Mouse (Mus musculus) right cerebral cortex, adult 2 months (tissue): ENCODE data around the gene Etfa.

Experiments used
- DNase-seq, 2 experiments: peaks; one replicate each; pipeline ENCODE4 v3.0.0; 2021 to 2022; ENCODE audit warnings: low spot score in 2 of 2

Gene Etfa

DNA sequence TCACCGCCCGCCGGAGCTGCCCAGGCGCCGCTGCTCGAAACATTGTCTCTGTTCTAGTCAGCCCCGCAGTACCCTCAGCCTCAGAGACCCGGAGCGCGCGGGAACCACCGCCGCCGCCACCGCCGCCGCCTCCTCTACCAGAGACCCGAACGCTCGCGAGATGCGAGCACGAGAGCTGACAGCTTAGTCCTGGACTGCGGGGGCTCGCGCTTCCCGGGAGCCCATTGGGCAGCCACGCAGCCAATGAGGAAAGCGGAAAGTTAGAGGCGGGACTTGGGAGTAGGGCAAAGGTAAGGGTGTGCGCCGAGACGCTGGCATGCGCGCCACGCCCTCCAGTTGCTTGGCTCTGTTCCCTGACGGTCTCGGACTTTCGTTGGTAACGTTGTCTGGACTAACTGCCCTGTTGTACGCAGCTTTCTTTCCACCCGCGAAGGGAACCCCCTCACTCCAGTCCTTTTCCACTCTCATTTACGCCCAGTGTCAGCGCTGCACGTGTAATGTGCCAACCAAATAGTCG is at the start of gene Etfa:
TSS of gene Etfa (minus strand) at position 217 of the 517 bp plus-strand sequence.
- DNase-seq = peak; percentile 93 to 94

DNA sequence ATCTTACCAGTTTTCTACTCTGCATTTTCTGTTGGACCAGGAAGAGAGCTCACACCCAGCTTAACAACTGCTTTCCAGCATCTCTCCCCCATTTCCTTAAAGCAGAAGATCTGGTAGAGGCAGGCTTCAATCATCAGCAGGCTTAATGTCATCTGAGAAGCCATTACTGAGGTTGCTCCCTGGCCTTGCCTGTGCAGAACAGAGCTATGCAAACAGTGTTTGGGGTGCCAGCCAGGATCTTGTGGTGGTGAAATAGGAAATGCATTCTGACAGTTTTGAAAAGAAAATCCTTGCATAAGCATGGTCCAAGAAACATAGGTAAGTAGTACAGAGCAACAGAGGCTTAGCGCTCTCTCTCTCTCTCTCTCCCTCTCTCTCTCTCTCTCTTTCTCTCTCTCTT is 48.9 kb upstream of the Etfa start:
- no peak for DNase-seq

DNA sequence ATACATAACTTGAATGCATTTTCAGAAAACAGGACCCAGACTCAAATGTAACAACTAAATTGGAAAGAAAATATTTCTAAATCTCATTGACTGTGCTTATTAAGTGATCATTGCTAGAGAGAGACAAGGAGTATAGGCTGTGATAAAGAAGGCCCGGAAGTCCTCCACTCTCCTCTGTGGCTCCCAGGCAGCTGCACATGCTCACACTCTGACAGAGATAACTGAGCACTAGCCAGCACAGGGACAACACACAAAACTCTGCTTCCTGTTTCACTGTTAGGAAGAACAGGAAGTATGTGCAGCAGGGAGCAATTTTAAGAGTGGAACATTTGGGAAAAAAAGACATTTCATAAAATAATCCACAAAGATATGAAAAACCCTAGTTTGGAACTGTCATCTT is 42.9 kb upstream of the Etfa start:
- no peak for DNase-seq

DNA sequence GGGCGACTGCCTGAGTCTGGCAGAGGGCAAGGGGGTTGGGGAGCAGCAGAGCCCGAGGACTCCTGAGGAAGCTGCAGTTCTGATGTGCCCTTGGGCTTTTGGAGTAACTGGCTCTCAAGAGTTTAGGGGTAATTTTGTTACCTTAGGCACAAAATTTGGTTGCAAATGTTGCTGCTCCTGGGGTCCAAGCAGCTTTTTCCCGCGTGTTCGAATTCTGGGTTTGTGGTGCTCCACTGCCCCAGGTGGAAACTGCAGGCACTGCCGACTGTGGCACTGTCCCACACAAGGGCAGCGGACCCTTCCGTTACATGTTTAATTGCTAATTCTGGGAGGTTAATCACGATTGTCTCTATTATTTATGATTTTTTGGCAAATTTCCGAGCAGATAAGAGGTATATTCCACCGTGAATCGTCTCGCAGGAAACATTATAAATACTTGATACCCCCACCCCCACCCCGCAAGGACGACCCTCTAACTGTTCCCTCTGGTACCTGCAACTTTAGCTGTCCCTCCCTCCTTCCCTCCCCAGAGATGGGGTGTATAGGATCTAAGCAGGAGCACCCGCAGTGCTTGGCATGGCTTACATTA is 37.4 kb upstream of the Etfa start:
- DNase-seq = no peak

DNA sequence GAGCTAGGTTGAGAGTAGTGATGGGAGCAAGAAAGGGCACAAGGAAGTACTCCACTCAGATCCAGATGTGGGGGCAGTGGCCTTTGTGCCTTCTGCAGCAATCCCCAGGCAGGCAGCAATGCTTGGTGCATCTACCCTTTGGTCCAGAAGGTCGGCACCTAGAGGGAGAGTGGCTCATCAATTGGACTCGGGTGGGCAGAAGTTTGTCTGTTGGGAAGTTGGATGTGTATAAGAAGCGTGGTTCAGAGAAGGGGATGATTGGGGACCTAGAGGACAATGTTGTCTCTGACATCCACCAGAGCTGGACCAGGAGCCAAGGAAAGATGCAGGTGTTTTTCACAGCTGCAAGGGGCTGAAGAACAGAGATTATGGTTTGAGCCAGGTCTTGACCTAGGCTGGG is 36.8 kb upstream of the Etfa start:
- DNase-seq = no peak

DNA sequence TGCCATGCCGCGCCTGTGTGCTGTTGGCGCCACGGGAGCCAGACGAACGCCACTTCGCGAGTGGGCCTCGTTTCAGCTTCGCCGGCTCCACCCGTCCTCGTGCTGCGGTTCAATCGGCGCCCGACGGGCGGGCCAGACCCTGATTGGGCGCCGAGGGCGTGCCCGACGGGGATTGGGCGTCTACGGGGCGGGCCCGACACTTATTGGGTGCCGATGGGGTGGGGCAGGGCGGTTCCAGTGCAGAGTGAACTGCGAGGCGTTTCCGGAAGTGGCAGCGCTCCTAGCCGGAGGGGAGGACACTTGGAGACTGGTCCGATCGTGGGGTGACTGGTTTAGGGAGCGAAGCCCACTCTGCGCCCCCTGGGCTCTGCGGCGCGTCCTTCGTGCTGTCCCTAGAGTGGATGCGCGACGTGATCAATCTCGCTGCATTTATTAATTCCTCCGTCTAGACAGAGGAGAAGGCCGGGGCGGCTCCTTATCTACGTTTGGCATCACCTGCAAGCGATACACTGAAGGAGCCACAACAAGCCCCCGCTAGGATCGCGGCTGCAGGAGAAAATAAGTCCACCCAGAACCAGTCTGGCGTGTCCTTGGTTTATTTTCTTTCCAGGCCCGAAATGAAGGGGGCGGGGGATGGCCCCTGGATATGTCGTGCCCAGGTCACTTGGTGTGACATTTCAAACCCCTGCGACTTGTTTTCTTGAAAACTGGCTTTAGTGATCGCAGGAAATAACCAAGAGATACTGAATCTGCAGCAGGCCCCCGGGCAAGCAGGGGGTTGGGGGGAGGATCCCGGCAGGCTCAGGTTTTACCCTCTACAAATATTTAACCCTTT is 34.4 kb upstream of the Etfa start:
- DNase-seq = peak in 1 of 2 experiments; percentile 7

DNA sequence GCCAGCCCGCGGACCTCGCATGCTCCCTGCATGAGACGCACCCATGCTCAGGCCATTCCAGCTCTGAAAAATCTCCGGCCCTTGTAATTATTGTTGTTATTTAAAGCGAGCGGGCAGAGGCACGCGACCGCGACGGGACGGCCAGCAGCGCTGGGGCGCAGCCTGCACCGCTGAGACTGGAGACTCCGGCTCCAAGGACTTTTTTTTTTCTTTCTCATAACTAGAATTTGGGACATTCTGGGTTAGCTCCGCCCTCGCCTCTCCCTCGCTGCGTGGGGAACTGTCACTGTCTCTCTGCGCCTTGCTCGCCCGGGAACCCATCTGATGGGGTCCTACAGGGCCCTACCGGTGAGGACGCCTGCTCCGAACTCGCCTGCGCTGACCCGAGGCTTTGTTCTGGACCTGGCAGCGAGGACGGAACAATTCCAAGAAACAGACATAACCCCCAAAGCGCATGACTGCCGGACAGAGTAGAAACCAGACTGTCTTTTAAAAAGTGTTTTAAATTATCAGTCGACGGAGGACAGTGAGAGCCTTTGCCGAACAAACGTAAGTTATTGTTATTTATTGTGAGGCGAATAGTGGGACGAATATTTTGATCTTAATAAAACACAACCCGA is 33.6 kb upstream of the Etfa start:
- peak in 1 of 2 experiments; percentile 5 for DNase-seq

DNA sequence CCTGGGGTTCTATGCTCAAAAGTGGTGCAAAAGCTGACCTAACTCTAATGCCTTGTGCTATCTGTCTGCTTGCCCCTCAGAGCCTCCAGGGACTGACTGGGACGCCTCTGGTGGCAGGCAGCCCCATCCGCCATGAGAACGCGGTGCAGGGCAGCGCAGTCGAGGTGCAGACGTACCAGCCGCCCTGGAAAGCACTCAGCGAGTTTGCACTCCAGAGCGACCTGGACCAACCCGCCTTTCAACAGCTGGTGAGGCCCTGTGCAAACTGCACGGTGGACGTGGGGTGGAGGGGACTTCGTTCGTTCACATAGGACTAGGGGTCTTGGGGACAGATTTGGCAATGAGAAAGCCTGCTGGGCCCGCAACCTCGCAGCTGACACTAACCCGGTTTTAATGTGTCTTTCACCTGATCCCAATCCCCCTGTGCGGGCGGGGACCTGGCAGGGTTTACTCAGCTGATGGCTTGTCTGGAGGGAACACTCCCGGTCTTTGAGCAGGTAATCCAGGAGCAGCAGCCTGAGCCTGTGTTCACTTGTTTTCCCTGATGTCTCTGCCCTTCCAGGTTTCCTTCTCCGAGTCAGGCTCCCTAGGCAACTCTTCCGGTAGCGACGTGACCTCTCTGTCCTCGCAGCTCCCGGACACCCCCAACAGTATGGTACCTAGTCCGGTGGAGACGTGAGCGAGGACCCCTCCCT is 33.0 kb upstream of the Etfa start:
- peak; percentile 18 to 28 for DNase-seq

DNA sequence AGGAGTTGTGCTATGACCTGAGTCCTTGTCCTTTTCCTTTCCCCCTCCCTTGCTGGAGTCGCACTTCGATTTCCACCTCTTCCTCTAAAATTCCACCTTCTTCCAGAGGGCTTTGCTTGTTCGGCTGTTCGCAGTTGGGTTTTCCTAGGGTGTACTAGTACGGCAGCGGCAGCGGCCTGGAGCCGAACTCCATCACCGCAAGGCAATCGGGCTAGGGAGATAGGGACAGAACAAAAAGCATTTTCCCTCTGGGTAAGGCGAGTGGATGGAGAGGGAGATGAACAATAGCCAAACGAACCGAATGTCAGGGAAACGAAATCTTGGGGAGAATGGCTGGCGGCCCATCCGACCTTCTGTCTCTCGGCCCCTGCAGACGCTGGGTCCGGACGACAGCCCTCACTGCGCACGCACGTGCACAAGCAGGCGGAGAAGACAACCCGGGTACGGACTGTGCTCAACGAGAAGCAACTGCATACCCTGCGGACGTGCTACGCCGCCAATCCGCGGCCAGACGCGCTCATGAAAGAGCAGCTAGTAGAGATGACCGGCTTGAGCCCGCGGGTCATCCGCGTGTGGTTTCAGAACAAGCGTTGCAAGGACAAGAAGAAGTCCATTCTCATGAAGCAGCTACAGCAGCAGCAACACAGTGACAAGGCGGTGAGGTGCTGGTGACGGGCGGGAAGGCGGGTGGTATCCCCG is 31.8 kb upstream of the Etfa start:
- peak; percentile 29 to 53 for DNase-seq

DNA sequence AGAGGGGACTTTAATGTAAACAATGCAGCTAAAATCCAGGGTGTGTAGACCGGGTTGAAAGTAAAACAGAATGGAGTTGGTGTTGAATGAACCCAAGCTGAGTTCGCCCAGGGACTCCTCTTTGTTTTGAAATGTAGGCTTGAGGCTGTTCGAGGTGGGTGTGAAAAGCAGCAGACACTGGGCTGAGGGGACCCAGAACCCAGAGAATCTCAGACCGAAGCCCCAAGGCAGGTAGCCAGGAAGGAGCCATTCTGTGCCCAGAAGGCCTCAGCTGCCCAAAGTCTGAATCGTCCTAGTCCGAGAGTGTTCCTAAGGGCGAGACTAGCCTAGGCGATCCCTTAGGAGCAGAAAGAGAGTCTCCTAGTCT is 31.3 kb upstream of the Etfa start:
- DNase-seq = peak in 1 of 2 experiments; percentile 7

DNA sequence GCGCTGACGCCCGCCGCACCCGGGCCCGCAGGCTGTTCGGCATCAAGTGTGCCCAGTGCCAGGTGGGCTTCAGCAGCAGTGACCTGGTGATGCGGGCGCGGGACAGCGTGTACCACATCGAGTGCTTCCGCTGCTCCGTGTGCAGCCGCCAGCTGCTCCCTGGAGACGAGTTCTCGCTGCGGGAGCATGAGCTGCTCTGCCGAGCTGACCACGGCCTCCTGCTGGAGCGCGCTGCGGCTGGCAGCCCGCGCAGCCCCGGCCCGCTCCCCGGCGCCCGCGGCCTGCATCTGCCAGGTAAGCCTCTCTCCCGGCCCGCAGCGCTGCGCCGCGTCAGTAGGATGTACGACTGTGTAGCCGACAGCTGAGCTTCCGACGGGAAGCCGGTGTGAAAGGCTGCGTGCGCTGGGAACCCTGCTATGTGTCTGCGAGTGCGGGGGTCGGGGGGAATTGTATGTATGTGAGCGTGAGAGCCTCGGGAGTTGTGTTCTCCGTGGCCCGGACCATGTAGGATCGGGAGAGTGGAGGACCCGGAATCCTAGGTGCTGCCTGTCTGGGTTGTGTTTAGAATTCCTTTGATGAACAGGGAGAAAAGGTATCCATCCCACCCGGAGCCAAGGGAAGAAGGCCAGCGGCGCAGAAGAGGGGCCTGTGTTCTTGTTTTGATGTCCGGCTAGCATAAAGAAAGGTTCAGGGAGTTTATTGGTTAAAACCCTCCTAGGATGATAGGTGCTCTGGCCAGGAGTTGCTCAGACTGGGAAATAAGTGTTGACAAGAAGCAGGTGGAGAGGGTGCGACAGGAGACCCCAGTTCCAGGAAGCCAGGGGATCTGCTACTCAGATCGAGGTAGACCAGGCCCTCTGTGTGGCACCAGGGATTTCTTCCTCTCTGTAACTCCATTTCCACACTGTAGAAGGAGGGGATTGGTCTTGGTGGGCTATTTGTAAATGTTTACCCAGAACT is 30.6 kb upstream of the Etfa start:
- peak in 1 of 2 experiments; percentile 7 for DNase-seq

DNA sequence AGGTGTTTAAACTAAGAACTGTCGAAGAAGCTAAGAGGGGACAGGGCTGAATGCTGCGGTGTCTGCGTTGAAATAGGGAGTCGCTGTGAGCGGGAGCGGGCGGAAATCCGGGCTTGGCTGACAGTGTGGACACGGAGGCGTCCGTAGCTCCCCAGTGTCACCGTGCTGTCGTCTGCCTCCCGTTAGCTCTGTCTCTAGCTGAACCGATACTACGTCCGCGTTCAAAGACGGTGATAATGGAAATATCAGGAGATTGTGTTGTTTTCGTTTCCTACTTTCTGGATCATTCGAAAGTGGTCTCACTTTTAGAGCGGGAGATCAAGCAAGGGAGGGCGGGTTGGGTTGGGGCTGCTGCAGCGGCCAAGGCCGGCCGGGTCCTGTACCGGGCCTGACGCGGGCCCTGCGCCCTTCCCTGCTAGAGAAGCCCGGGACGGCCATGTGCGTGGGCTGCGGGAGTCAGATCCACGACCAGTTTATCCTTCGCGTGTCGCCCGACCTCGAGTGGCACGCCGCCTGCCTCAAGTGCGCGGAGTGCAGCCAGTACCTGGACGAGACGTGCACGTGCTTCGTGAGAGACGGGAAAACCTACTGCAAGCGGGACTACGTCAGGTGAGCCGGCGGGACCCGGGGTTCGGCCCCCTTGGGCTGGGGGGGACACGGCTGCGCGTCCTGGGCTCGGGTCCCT is 29.8 kb upstream of the Etfa start:
- DNase-seq = peak in 1 of 2 experiments; percentile 21

DNA sequence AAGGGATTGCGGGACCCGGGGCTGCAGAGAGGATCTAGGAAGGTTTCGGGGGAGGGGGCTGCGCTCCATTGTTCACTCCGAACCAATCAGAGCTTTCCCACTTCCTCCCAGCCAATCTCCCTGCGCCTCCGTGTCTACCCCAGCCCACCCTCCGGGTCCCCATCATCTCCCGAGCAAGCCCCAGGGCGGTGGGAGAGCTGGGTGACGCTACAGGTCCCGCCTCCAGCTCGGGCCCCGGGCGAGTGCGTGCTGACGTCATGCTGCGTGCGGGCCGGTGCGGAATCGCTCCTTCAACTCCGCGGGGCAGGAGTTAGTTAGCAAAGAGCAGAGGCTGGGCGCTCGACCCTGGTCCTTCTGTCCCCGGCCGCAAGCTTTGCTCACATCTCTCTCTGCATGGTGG is 28.8 kb upstream of the Etfa start:
- DNase-seq = peak in 1 of 2 experiments; percentile 6

DNA sequence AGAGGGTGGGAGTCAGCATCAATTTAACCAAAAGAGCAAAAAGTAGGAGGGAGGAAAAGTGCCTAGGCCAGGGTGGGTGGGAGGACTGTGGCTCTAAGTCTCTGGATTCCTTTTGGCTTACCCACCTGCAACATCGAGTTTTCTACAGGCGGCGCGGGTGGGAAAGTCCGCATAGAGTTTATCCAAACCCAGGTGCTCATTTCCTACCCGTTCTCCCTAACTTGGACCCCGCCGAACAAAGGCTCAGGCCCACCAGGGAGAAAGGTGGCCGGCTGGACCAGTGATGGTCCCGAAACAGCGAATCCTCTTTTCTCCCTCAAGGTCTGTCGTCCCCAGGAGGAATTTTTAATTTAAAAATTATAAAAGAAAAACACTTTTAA is 28.3 kb upstream of the Etfa start:
- DNase-seq = peak in 1 of 2 experiments; percentile 27

DNA sequence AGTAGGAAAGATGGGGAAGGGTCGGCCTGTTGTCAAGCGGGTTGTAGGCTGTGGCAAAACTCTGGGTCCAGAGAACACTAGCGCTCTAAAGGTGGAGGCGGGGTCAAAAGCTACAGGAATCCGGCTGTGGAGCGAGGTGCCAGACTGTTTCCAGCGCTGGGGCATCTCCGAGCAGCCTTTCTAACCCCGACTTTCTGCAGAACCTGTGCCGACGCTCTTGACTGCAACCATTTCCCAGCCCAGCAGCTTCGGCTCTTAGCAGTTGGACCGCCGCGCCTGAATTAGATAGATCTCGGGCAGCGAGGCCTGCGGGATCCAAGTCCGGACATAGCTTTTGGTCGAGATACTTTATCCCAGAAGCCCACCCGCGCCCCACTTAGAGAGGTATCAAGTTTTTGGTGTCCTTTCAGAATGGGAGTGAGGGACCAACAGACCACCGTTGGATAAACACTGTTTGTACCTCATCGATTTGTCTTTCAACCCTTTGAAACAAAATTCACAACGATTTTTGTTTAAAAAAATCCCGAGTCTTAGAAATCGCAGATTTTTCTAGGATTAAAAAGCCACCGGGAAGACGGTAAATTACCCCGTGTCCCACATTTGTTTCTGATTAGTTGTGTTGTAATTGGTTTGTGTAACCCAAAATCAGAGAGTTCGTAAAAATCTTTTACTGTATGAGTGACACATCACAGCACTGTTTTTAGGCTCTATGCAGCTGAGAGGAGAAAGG is 27.8 kb upstream of the Etfa start:
- peak in 1 of 2 experiments; percentile 4 for DNase-seq

DNA sequence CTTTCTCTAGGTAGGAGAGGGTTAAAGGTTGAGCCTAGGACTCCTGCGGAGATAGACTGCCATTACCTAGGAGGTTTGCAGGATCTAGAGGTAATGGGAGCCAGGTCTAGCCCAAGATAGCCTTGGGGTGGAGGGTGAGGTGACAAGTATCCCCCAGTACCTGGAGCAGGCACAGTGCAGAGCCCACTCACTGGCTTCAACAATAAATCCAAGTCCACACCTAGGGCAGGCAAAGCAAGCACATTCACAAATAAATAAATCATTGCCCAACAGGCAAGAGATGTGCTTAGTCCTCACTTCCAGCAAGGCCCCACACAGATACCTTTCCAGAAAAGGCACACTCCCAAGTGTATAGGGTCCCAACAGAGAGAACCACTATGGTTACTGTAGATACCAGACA is 27.0 kb upstream of the Etfa start:
- DNase-seq = no peak

DNA sequence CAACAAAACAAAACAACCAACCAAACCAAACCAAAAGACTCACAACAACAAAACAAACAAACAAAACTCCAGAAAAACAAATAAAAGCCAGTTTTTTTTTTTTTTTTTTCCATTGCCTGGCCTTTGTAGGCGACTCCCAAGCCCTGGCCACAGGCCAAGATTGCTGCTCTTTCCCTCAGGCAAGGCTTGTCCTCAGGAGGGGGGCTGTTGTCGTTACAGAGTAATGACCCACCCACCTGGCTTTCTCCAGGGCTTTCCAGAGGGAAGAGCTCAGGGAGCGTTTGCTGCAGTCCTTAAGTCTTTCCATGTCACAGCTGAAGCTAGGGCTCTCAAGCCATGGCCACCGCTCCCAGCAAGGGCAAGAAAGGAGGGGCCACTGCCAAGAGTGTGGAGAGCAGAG is 26.3 kb upstream of the Etfa start, which contains the start of gene Isl2:
TSS of gene Isl2 (plus strand) at position 296 of the 400 bp plus-strand sequence.
- no peak for DNase-seq

DNA sequence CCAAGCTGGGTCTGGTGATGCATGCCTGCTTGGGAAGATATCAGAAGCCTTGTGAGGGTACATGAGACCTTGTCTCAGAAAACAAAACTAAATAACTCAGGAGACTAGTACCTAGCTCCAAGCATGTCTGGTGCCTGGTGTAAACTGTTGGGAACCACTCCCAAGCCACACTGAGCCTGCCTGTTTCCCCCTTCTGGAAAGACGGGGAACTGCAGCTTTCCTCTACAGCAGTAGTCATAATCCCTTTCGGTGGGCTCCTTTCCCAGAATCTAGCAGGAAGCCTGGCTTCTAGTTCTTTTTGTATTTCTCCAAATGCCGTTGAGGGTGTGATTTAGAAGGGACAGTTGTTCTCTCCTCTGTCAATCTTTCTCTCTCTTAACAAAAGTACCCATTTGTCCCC is 23.9 kb upstream of the Etfa start:
- peak; percentile 37 to 46 for DNase-seq

DNA sequence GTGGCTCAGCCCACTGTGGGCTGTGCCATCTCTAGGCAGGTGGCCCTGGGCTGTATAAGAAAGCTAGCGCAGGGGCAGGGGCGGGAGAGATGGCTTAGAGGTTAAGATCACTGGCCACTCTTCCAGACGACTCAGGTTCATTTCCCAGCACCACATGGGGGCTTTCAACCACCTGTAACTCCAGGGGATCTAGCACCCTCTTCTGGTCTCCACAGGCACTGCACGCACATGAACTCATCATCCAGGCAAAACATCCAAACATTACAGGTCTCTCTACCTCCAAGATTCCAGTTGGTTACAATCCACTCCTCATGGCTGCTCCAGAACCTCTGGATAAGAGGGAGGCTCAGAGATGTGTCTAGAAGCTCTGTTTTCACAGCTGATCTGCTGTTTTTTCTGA is 13.7 kb upstream of the Etfa start:
- DNase-seq = no peak
